Mouse (Mus musculus) limb, embryonic 14.5 days (tissue): ENCODE data around the gene Unc93b1. TPM values are rescaled to one million over a fixed set of nuclear protein-coding genes. Genes with fewer than 3 reads are reported as not detected.

Experiments used
- ATAC-seq: fragments of 200-750 bp; cut with Nextera tagmentation; 2 replicates; pipeline ENCODE4 v1.8.0; 2017; ENCODE audit warnings: low read depth, moderate number of reproducible peaks, moderate TSS enrichment; ENCODE audit not compliant: low FRiP score
- DNase-seq: peaks from one replicate; pipeline ENCODE4 v3.0.0-alpha.2; 2015; ENCODE audit warnings: low spot score
- H3K27ac ChIP-seq: fragments of 300-500 bp; sonication (generic); replicated peaks from 2 replicates; pipeline ENCODE4 v1.5.1; 2014; ENCODE audit warnings: low read depth, mild to moderate bottlenecking, low read length, moderate library complexity, mixed read lengths
- H3K27me3 ChIP-seq: fragments of 300-500 bp; sonication (generic); 2 replicates; pipeline ENCODE4 v1.6.1; 2014; ENCODE audit warnings: low read length, mixed read lengths; ENCODE audit not compliant: control insufficient read depth, insufficient read depth
- H3K36me3 ChIP-seq: fragments of 300-500 bp; sonication (generic); 2 replicates; pipeline ENCODE4 v1.6.1; 2014; ENCODE audit warnings: mild to moderate bottlenecking, low read length, moderate library complexity, mixed read lengths; ENCODE audit not compliant: control insufficient read depth, insufficient read depth
- H3K4me1 ChIP-seq: fragments of 300-500 bp; sonication (generic); 2 replicates; pipeline ENCODE4 v1.6.1; 2014; ENCODE audit warnings: antibody characterized with exemption, low read length, mixed read lengths; ENCODE audit not compliant: control insufficient read depth, insufficient read depth
- H3K4me2 ChIP-seq: fragments of 300-500 bp; sonication (generic); replicated peaks from 2 replicates; pipeline ENCODE4 v1.6.1; 2014; ENCODE audit warnings: low read depth, mild to moderate bottlenecking, low read length, moderate library complexity; ENCODE audit not compliant: severe bottlenecking
- H3K4me3 ChIP-seq: fragments of 300-500 bp; sonication (generic); replicated peaks from 2 replicates; pipeline ENCODE4 v1.5.1; 2014; ENCODE audit warnings: low read length
- H3K9ac ChIP-seq: fragments of 300-500 bp; sonication (generic); 2 replicates; pipeline ENCODE4 v1.6.1; 2014; ENCODE audit warnings: mild to moderate bottlenecking, low read depth, low read length, moderate library complexity; ENCODE audit not compliant: severe bottlenecking
- H3K9me3 ChIP-seq: fragments of 300-500 bp; sonication (generic); 2 replicates; pipeline ENCODE4 v1.6.1; 2016; ENCODE audit warnings: low read length; ENCODE audit not compliant: control insufficient read depth
- POLR2A ChIP-seq: fragments of 200-500 bp; IDR thresholded peaks from 2 replicates; pipeline ENCODE4 v1.8.0; 2012; ENCODE audit warnings: inconsistent platforms, mild to moderate bottlenecking, moderate library complexity, borderline replicate concordance; ENCODE audit not compliant: insufficient read depth, insufficient read length; ENCODE audit errors: extremely low read depth
- WGBS: fragments of 180-500 bp; shearing (Covaris S2); extraction: QIAGEN DNeasy Blood & Tissue Kit; methylation state at CpG from one replicate; pipeline ENCODE4 v1.1.7; 2014; 5-methylcytosine and 5-hydroxymethylcytosine counted together
- polyA plus RNA-seq, 2 experiments: library from polyadenylated mRNA; depleted of rRNA in 1 of 2; stranded (reverse) in 1 of 2; unstranded in 1 of 2; fragments of >200 nt; fragmentation: Nextera tagmentation in 1 of 2; extraction: Ambion mirVana in 1 of 2; gene quantifications; 2 replicates each; pipeline versions ENCODE4 v1.2.1 to v1.2.3; 2012 to 2014

Gene Unc93b1
- polyA plus RNA-seq, 2 experiments: 23.3 to 33.3 TPM

- 46% methylated on average over 12 of the region's 12 CpGs for WGBS
- H3K4me3 ChIP-seq: no peak within 1 kb of the TSS
- peak within 1 kb of the TSS; percentile 11; the same call in 1 of the 2 replicates for H3K4me2 ChIP-seq
- H3K27ac ChIP-seq: peak within 1 kb of the TSS; percentile 77
- no peaks in the 10 kb centered on the region for H3K36me3 ChIP-seq
- DNase-seq: peak; percentile 70
- TF ChIP-seq POLR2A: no peak
- no peaks in the 10 kb centered on the region for H3K9me3 ChIP-seq
- no peaks in the 10 kb centered on the region for H3K27me3 ChIP-seq
- peak within 1 kb of the TSS; percentile 34 for H3K9ac ChIP-seq
- peaks cover 14% of the 10 kb centered on the region for H3K4me1 ChIP-seq
- ATAC-seq: peak; percentile 49
These were observed 5.6 kb upstream of the Unc93b1 start, which contains the start of gene Aldh3b1 for GRCm38 (mm10) chr19:3929211-3929941. Gene Aldh3b1, minus strand, starts transcription at chr19:3929808.

- DNase-seq: no peak
- Histone ChIP-seq H3K4me2 (no peak overlapping the region), H3K9ac (no peak overlapping the region), H3K36me3 (no peaks in the 10 kb centered on the region), H3K4me1 (peaks cover 17% of the 10 kb centered on the region), H3K27me3 (no peaks in the 10 kb centered on the region), H3K27ac (peak overlapping the region; percentile 77; the same call in 1 of the 2 replicates), H3K9me3 (no peaks in the 10 kb centered on the region), H3K4me3 (no peak overlapping the region)
- TF ChIP-seq POLR2A: no peak
- WGBS: 67% methylated on average over 21 of the region's 21 CpGs
- no peak for ATAC-seq
These were observed 4.5 kb upstream of the Unc93b1 start for GRCm38 (mm10) chr19:3930262-3931057.

- H3K9me3 ChIP-seq: no peaks in the 10 kb centered on the region
- TF ChIP-seq POLR2A: no peak
- no peak overlapping the region for H3K9ac ChIP-seq
- H3K4me1 ChIP-seq: peaks cover 25% of the 10 kb centered on the region
- no peak overlapping the region for H3K4me3 ChIP-seq
- H3K27me3 ChIP-seq: no peaks in the 10 kb centered on the region
- H3K27ac ChIP-seq: no peak overlapping the region
- ATAC-seq (no peak), DNase-seq (no peak)
- H3K4me2 ChIP-seq: no peak overlapping the region
- WGBS: 88% methylated on average over 9 of the region's 9 CpGs
- H3K36me3 ChIP-seq: no peaks in the 10 kb centered on the region
These were observed 3.3 kb upstream of the Unc93b1 start for GRCm38 (mm10) chr19:3931716-3932115.

GRCm38 (mm10) chr19:3935896-3936850, 1.2 kb downstream of the Unc93b1 start:
- Histone ChIP-seq H3K9me3 (no peaks in the 10 kb centered on the region), H3K27ac (no peak overlapping the region), H3K4me3 (peak overlapping the region; percentile 47), H3K27me3 (no peaks in the 10 kb centered on the region), H3K4me2 (peak overlapping the region; percentile 88), H3K4me1 (peaks cover 11% of the 10 kb centered on the region; the same call in 1 of the 2 replicates), H3K9ac (peak overlapping the region; percentile 56), H3K36me3 (no peaks in the 10 kb centered on the region)
- ATAC-seq (no peak), DNase-seq (peak; percentile 29)
- no peak for TF ChIP-seq POLR2A
- WGBS: 7% methylated on average over 22 of the region's 22 CpGs

- ATAC-seq (no peak), DNase-seq (no peak)
- H3K4me1 ChIP-seq: peaks cover 4% of the 10 kb centered on the region; the same call in 1 of the 2 replicates
- no peaks in the 10 kb centered on the region for H3K9me3 ChIP-seq
- no peaks in the 10 kb centered on the region for H3K36me3 ChIP-seq
- H3K27ac ChIP-seq: no peak overlapping the region
- no peak for TF ChIP-seq POLR2A
- 85% methylated on average over 7 of the region's 7 CpGs for WGBS
- no peaks in the 10 kb centered on the region for H3K27me3 ChIP-seq
- H3K4me2 ChIP-seq: no peak overlapping the region
- no peak overlapping the region for H3K4me3 ChIP-seq
- H3K9ac ChIP-seq: no peak overlapping the region
These were observed 7.3 kb downstream of the Unc93b1 start for GRCm38 (mm10) chr19:3942315-3942714.
